Mouse (Mus musculus): Measurements from ENCODE around the gene Klrc1. TPM values are rescaled to one million over a fixed set of nuclear protein-coding genes. Genes with fewer than 3 reads are reported as not detected.

The Klrc1 gene
- polyA plus RNA-seq (2015; fragmentation: Nextera tagmentation; extraction: Ambion mirVana): not detected in 2 replicates

GRCm38 (mm10) chr6:129678873-129679272 lies at the start of gene Klrc1:
Gene Klrc1, minus strand, starts transcription at chr6:129678973.

DNA sequence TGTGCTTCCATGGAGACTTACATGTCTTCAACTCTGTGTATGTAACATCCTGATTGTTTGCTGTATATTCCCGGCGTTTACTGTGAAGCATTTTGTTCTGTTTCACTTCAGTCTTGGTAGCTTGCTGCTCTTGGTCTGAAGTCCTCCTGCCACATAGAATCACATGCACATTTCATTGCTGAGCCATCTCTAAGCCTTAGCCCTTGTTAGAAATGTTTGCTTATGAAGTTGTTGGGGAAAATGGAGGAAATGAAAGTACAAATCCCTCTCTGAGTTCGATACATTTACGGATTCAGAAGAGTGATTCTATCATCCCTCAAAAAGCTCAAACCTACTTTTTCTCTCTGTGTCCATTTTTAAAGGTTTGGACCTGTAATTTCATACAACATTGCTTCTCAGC lies 38.3 kb upstream of the Klrc1 start, which contains the start of gene Klri1:
Klri1 (minus strand) TSS at position 101 of the 400 bp plus-strand sequence.

GRCm38 (mm10) chr6:129660589-129660988 lies 18.2 kb downstream of the Klrc1 start, which contains the start of gene Klrc2:
Gene Klrc2, minus strand, starts transcription at chr6:129660689.

DNA sequence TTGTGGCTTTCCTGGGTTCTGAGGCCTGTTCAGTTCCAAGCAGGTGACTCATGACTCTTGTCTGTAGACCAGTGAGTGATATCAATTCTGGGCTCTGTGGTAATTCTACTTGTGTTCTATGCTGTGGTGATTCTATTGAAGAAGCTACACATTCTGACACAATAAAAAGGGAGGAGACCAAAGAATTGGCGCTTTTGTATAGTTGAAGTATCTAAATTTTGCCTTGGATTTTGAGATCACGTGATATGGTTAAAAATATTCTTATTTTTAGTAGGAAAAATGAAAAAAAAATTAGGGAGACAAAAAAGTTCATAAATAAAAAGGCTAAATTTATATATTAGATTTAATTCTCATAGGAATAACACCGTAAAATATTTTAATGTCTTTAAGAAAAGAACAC lies 35.5 kb downstream of the Klrc1 start, which contains the start of gene Klrc3:
Klrc3 (minus strand) TSS at position 101 of the 400 bp plus-strand sequence.

DNA sequence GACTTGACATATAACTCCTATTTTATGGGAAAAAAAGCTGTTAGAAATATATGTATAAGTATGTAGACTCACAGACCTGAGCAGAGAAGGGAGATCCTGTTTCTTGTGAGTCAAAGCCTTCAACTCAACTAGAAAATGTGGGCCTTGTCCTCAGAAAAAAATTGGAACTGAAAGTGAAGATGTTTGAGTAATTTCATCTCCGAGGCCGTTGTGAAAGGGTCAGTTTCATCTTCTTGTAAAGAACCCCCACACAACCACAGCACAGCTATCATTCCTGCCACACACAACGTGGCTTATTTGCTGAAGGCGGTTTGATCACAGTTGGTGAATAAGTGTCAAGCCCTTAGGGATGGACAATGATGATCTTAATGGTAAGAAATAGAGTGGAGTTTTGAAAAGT lies 55.0 kb downstream of the Klrc1 start, which contains the start of gene Klrk1:
Klrk1 (minus strand) TSS at position 130 of the 400 bp plus-strand sequence.

Small RNA genes within 50 kb of the gene (microRNA-seq; reads per million reads assigned to microRNA genes)
- gene Mir680-1: not detected

Other genes with a start within 250 kb of the Klrc1 start
- 1.1 and 1.3 TPM in 2 replicates for gene Clec1a, start 227.0 kb downstream of the Klrc1 start, polyA plus RNA-seq (2015; fragmentation: Nextera tagmentation; extraction: Ambion mirVana)
- gene Olr1, start 171.8 kb downstream of the Klrc1 start, polyA plus RNA-seq (2015; fragmentation: Nextera tagmentation; extraction: Ambion mirVana): 1.4 and 16.2 TPM in 2 replicates
- not detected in 2 replicates for gene Tmem52b, start 166.4 kb downstream of the Klrc1 start, polyA plus RNA-seq (2015; fragmentation: Nextera tagmentation; extraction: Ambion mirVana)
- gene Gabarapl1, start 145.8 kb downstream of the Klrc1 start, polyA plus RNA-seq (2015; fragmentation: Nextera tagmentation; extraction: Ambion mirVana): 41.1 and 44.2 TPM in 2 replicates
- gene Klre1, start 101.1 kb downstream of the Klrc1 start, polyA plus RNA-seq (2015; fragmentation: Nextera tagmentation; extraction: Ambion mirVana): not detected in 2 replicates
- gene Klrd1, start 87.2 kb downstream of the Klrc1 start, polyA plus RNA-seq (2015; fragmentation: Nextera tagmentation; extraction: Ambion mirVana): not detected in 2 replicates
- not detected in 2 replicates for gene Klrk1, start 55.1 kb downstream of the Klrc1 start, polyA plus RNA-seq (2015; fragmentation: Nextera tagmentation; extraction: Ambion mirVana)
- gene Klrc3, start 35.6 kb downstream of the Klrc1 start, polyA plus RNA-seq (2015; fragmentation: Nextera tagmentation; extraction: Ambion mirVana): not detected in 2 replicates
- gene Klrc2, start 18.3 kb downstream of the Klrc1 start, polyA plus RNA-seq (2015; fragmentation: Nextera tagmentation; extraction: Ambion mirVana): not detected in 2 replicates
- not detected in 2 replicates for gene Klri1, start 38.2 kb upstream of the Klrc1 start, polyA plus RNA-seq (2015; fragmentation: Nextera tagmentation; extraction: Ambion mirVana)
- not detected in 2 replicates for gene Klri2, start 61.5 kb upstream of the Klrc1 start, polyA plus RNA-seq (2015; fragmentation: Nextera tagmentation; extraction: Ambion mirVana)
- not detected in 2 replicates for gene Gm156, start 105.3 kb upstream of the Klrc1 start, polyA plus RNA-seq (2015; fragmentation: Nextera tagmentation; extraction: Ambion mirVana)
- gene Gm17631, start 183.7 kb upstream of the Klrc1 start, polyA plus RNA-seq (2015; fragmentation: Nextera tagmentation; extraction: Ambion mirVana): not detected in 2 replicates
- gene Klra17, start 197.7 kb upstream of the Klrc1 start, polyA plus RNA-seq (2015; fragmentation: Nextera tagmentation; extraction: Ambion mirVana): not detected in 2 replicates
- not detected in 2 replicates for gene Klra5, start 238.7 kb upstream of the Klrc1 start, polyA plus RNA-seq (2015; fragmentation: Nextera tagmentation; extraction: Ambion mirVana)

Data from urinary bladder, postnatal 0 days (tissue).